Mouse (Mus musculus) hindbrain, embryonic 12.5 days (tissue): ENCODE measurements at regions not wholly inside any gene's neighbourhood (a gene's known extent, or its start where the extent isn't known, plus 50 kb on each side); places are given as distances from the start of the nearest gene placed in this dataset.
A peak's percentile ranks its signal among the peaks of the same experiment; 100 is the strongest.

Experiments used
- ATAC-seq: fragments of 200-750 bp; cut with Nextera tagmentation; 2 replicates; pipeline ENCODE4 v1.8.0; 2017; ENCODE audit warnings: moderate TSS enrichment; ENCODE audit not compliant: low FRiP score
- H3K27ac ChIP-seq: fragments of 300-500 bp; sonication (generic); 2 replicates; pipeline ENCODE4 v1.5.1; 2016; ENCODE audit warnings: mild to moderate bottlenecking
- H3K27me3 ChIP-seq: fragments of 300-500 bp; sonication (generic); 2 replicates; pipeline ENCODE4 v1.6.1; 2016; ENCODE audit warnings: mild to moderate bottlenecking
- H3K36me3 ChIP-seq: fragments of 300-500 bp; sonication (generic); 2 replicates; pipeline ENCODE4 v1.6.1; 2016; ENCODE audit warnings: mild to moderate bottlenecking
- H3K4me1 ChIP-seq: fragments of 300-500 bp; sonication (generic); 2 replicates; pipeline ENCODE4 v1.6.1; 2016
- H3K4me2 ChIP-seq: fragments of 300-500 bp; sonication (generic); replicated peaks from 2 replicates; pipeline ENCODE4 v1.6.1; 2016; ENCODE audit warnings: mild to moderate bottlenecking
- H3K4me3 ChIP-seq: fragments of 300-500 bp; sonication (generic); 2 replicates; pipeline ENCODE4 v1.5.1; 2016; ENCODE audit warnings: mild to moderate bottlenecking
- H3K9ac ChIP-seq: fragments of 300-500 bp; sonication (generic); 2 replicates; pipeline ENCODE4 v1.6.1; 2016; ENCODE audit warnings: mild to moderate bottlenecking, moderate library complexity
- H3K9me3 ChIP-seq: fragments of 300-500 bp; sonication (generic); replicated peaks from 2 replicates; pipeline ENCODE4 v1.6.1; 2016; ENCODE audit warnings: mild to moderate bottlenecking
- WGBS: fragments of 180-500 bp; shearing (Covaris S2); methylation state at CpG from one replicate; pipeline ENCODE4 v1.1.7; 2016; 5-methylcytosine and 5-hydroxymethylcytosine counted together

- Histone ChIP-seq H3K9me3 (no peaks in the 10 kb centered on the region), H3K9ac (no peak overlapping the region), H3K36me3 (no peaks in the 10 kb centered on the region), H3K4me2 (no peak overlapping the region), H3K27me3 (no peaks in the 10 kb centered on the region), H3K4me3 (no peak overlapping the region), H3K4me1 (no peaks in the 10 kb centered on the region), H3K27ac (no peak overlapping the region)
- 84% methylated on average over 6 of the region's 6 CpGs for WGBS
- no peak for ATAC-seq
Measured at GRCm38 (mm10) chr17:4919866-4920495, 74.2 kb upstream of the Arid1b start.

- Histone ChIP-seq H3K9ac (no peak overlapping the region), H3K36me3 (no peaks in the 10 kb centered on the region), H3K27me3 (no peaks in the 10 kb centered on the region), H3K4me2 (no peak overlapping the region), H3K9me3 (no peaks in the 10 kb centered on the region), H3K4me3 (no peak overlapping the region), H3K27ac (no peak overlapping the region), H3K4me1 (no peaks in the 10 kb centered on the region)
- 74% methylated on average over 7 of the region's 7 CpGs for WGBS
- no peak for ATAC-seq
Measured at GRCm38 (mm10) chr17:4921121-4921520, 73.0 kb upstream of the Arid1b start.

DNA sequence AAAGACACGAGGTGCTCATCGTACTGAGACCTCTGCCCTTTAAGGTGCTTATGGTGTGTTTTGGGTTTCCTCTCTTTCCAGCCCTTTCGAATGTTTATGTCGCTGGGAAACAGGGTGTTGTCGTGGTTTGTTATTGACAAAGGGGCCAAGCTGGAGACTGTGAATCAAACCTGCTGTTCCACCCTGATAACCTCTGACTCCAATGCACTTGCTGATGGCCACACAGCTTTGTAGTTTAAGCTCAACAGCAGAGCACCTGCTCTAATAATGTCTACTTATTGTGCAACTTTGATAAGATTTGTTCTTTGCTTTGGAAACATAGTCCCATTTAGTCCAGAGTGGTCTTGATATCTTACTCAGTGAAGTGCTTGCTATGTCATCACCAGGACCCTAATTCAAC, 65.5 kb upstream of the Arid1b start:
- whole genome bisulfite sequencing, result 76% methylated on average over 5 of the region's 5 CpGs
- Histone ChIP-seq H3K27me3 (no peaks in the 10 kb centered on the region), H3K4me3 (no peak overlapping the region), H3K36me3 (no peaks in the 10 kb centered on the region), H3K9ac (no peak overlapping the region), H3K4me2 (no peak overlapping the region), H3K27ac (no peak overlapping the region), H3K4me1 (no peaks in the 10 kb centered on the region), H3K9me3 (no peaks in the 10 kb centered on the region)
- no peak for ATAC-seq

GRCm38 (mm10) chr17:4935268-4935667, 58.9 kb upstream of the Arid1b start:
- Histone ChIP-seq H3K27ac (no peak overlapping the region), H3K27me3 (no peaks in the 10 kb centered on the region), H3K4me1 (no peaks in the 10 kb centered on the region; the same call in 1 of the 2 replicates), H3K9me3 (no peaks in the 10 kb centered on the region), H3K4me2 (no peak overlapping the region), H3K4me3 (no peak overlapping the region), H3K9ac (no peak overlapping the region), H3K36me3 (no peaks in the 10 kb centered on the region)
- WGBS, result 94% methylated on average over 5 of the region's 5 CpGs
- ATAC-seq, result no peak

DNA sequence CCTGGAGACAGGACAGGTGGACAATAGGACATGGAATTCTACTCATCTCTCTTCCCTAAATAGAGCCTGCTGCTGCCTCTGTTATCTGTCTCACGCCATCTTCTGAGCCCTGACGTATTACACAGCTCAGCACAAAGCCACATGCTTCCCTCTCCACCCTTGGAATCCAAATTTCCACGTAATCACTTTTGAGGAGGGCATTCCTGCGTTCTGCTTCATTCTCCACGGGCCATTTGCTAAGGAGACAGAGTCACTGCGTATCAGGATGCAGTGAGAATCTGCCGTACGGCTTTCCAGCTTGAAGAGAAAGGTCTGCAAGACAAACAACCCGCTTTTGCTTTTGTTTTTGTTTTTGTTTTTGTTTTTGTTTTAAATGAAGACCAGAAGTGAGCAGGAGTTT, 53.5 kb upstream of the Arid1b start:
- no peak for ATAC-seq
- Histone ChIP-seq H3K27me3 (no peaks in the 10 kb centered on the region), H3K9ac (no peak overlapping the region), H3K9me3 (no peaks in the 10 kb centered on the region), H3K4me2 (no peak overlapping the region), H3K27ac (peak overlapping the region; percentile 35; the same call in 1 of the 2 replicates), H3K36me3 (no peaks in the 10 kb centered on the region), H3K4me3 (no peak overlapping the region), H3K4me1 (peaks cover 10% of the 10 kb centered on the region)
- WGBS, result 48% methylated on average over 9 of the region's 9 CpGs

GRCm38 (mm10) chr17:4941286-4941800, 52.8 kb upstream of the Arid1b start:
- Histone ChIP-seq H3K9me3 (no peaks in the 10 kb centered on the region), H3K4me3 (no peak overlapping the region), H3K9ac (no peak overlapping the region), H3K4me2 (no peak overlapping the region), H3K4me1 (peaks cover 18% of the 10 kb centered on the region), H3K27me3 (no peaks in the 10 kb centered on the region), H3K36me3 (no peaks in the 10 kb centered on the region), H3K27ac (no peak overlapping the region)
- ATAC-seq, result no peak
- WGBS, result 49% methylated on average over 4 of the region's 4 CpGs

GRCm38 (mm10) chr17:4942868-4943267, 51.3 kb upstream of the Arid1b start:
- H3K4me1 ChIP-seq, result peaks cover 25% of the 10 kb centered on the region
- H3K27me3 ChIP-seq, result 0 out of 2 replicates have a peak, but pooled peaks cover 2% of the 10 kb centered on the region
- no peak overlapping the region for H3K27ac ChIP-seq
- ATAC-seq, result no peak
- H3K36me3 ChIP-seq, result no peaks in the 10 kb centered on the region
- H3K4me3 ChIP-seq, result no peak overlapping the region
- no peaks in the 10 kb centered on the region for H3K9me3 ChIP-seq
- WGBS, result 86% methylated on average over 7 of the region's 7 CpGs
- no peak overlapping the region for H3K4me2 ChIP-seq
- H3K9ac ChIP-seq, result no peak overlapping the region
